Mouse (Mus musculus) megakaryocyte, embryonic 14.5 days (primary cell): Measurements from ENCODE around the gene Cep72.

Source experiments
- FLI1 ChIP-seq: IDR thresholded peaks from 2 replicates; pipeline ENCODE4 v1.6.1; 2012; ENCODE audit warnings: low read length, inconsistent platforms, mixed read lengths
- GATA1 ChIP-seq: IDR thresholded peaks from 3 replicates; pipeline ENCODE4 v1.6.1; 2012; ENCODE audit warnings: mixed read lengths, low read length, inconsistent platforms, borderline replicate concordance

DNA sequence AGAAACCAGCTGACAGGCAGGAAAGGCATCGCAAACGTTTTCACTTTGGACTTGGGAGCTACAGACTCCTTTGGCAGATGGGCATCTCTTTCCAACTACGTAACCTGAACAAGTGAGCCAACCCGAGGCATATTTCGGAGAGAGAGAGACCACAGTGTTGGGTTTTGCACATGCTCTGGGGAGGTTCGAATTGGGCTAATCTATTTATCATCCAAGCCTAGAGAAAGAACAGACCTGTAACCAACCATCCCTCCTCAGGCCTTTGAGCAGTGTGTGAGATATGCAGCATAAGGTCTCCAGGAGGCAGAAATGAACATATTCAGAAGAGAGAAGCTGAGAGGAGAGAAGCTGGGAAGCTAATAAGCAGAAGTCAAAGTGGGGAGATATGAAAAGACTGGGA is 61.1 kb downstream of the Cep72 start:
- TF ChIP-seq GATA1: no peak
- no peak for TF ChIP-seq FLI1
